Mouse (Mus musculus) spleen, adult 2 months (tissue): Measurements from ENCODE around the gene Tbr1. TPM values are rescaled to one million over a fixed set of nuclear protein-coding genes. Genes with fewer than 3 reads are reported as not detected.

ENCODE experiments used
- DNase-seq, 2 experiments: peaks; one replicate each; pipeline versions ENCODE4 v3.0.0 to v3.0.0-alpha.2; 2012 to 2021; ENCODE audit warnings: low spot score in 2 of 2, low read depth in 1 of 2
- H3K27ac ChIP-seq: fragments of 200-500 bp; 2 replicates; pipeline ENCODE4 v1.5.1; 2012; ENCODE audit warnings: low read length, inconsistent platforms; ENCODE audit not compliant: insufficient read depth
- H3K27me3 ChIP-seq: fragments of 200-500 bp; 2 replicates; pipeline ENCODE4 v1.6.1; 2012; ENCODE audit warnings: mild to moderate bottlenecking, moderate library complexity, low read length, inconsistent platforms; ENCODE audit not compliant: control insufficient read depth, insufficient read depth
- H3K36me3 ChIP-seq: fragments of 200-500 bp; 2 replicates; pipeline ENCODE4 v1.6.1; 2012; ENCODE audit warnings: mild to moderate bottlenecking, low read length, inconsistent platforms; ENCODE audit not compliant: control insufficient read depth, insufficient read depth
- H3K4me1 ChIP-seq: fragments of 200-500 bp; 2 replicates; pipeline ENCODE4 v1.6.1; 2011; ENCODE audit warnings: inconsistent platforms; ENCODE audit not compliant: control insufficient read depth, insufficient read depth, insufficient read length
- H3K4me3 ChIP-seq: fragments of 200-500 bp; 2 replicates; pipeline ENCODE4 v1.5.1; 2011; ENCODE audit warnings: mild to moderate bottlenecking, inconsistent platforms; ENCODE audit not compliant: insufficient read depth, insufficient read length; ENCODE audit errors: extremely low read depth
- CTCF ChIP-seq: fragments of 200-500 bp; IDR thresholded peaks from 2 replicates; pipeline ENCODE4 v1.5.1; 2011; ENCODE audit warnings: mild to moderate bottlenecking, inconsistent platforms; ENCODE audit not compliant: insufficient read depth, insufficient read length, insufficient replicate concordance; ENCODE audit errors: extremely low read depth
- POLR2A ChIP-seq: fragments of 200-500 bp; IDR thresholded peaks from 2 replicates; pipeline ENCODE4 v1.6.1; 2011; ENCODE audit warnings: low read depth, low read length, inconsistent platforms
- WGBS: fragments of 180-500 bp; shearing (Covaris S2); methylation state at CpG from one replicate; pipeline ENCODE4 v1.1.7; 2018; 5-methylcytosine and 5-hydroxymethylcytosine counted together
- polyA plus RNA-seq: library from polyadenylated mRNA; depleted of rRNA; stranded (reverse); fragments of >200 nt; gene quantifications from 2 replicates; pipeline ENCODE4 v1.2.3, GENCODE M21; 2012

The Tbr1 gene
- polyA plus RNA-seq, 1 experiment, result 0.11 TPM

GRCm38 (mm10) chr2:61794960-61795359 lies 7.8 kb upstream of the Tbr1 start:
- no peak overlapping the region for H3K27ac ChIP-seq
- WGBS, result 95% methylated on average over 5 of the region's 5 CpGs
- no peaks in the 10 kb centered on the region for H3K4me1 ChIP-seq
- no peak for DNase-seq
- H3K36me3 ChIP-seq, result peaks cover 3% of the 10 kb centered on the region
- no peaks in the 10 kb centered on the region for H3K27me3 ChIP-seq
- TF ChIP-seq CTCF, result no peak
- no peak for TF ChIP-seq POLR2A
- H3K4me3 ChIP-seq, result no peak overlapping the region

GRCm38 (mm10) chr2:61798048-61798447 lies 4.7 kb upstream of the Tbr1 start:
- no peak overlapping the region for H3K27ac ChIP-seq
- peaks cover 2% of the 10 kb centered on the region; the same call in 1 of the 2 replicates for H3K27me3 ChIP-seq
- no peak for TF ChIP-seq CTCF
- no peak for TF ChIP-seq POLR2A
- H3K4me1 ChIP-seq, result no peaks in the 10 kb centered on the region
- peaks cover 3% of the 10 kb centered on the region for H3K36me3 ChIP-seq
- H3K4me3 ChIP-seq, result no peak overlapping the region
- DNase-seq, result no peak
- 93% methylated on average over 1 of the region's 1 CpGs for WGBS

GRCm38 (mm10) chr2:61803443-61804367 lies 975 bp downstream of the Tbr1 start:
- H3K36me3 ChIP-seq, result no peaks in the 10 kb centered on the region; the same call in 1 of the 2 replicates
- TF ChIP-seq CTCF (no peak), POLR2A (no peak)
- H3K4me1 ChIP-seq, result peaks cover 17% of the 10 kb centered on the region
- H3K27ac ChIP-seq, result no peak overlapping the region
- WGBS, result 7% methylated on average over 29 of the region's 29 CpGs
- H3K4me3 ChIP-seq, result no peak overlapping the region
- H3K27me3 ChIP-seq, result peaks cover 25% of the 10 kb centered on the region
- no peak for DNase-seq

- peaks cover 29% of the 10 kb centered on the region for H3K27me3 ChIP-seq
- no peak for TF ChIP-seq POLR2A
- WGBS, result 6% methylated on average over 10 of the region's 10 CpGs
- no peak overlapping the region for H3K4me3 ChIP-seq
- H3K36me3 ChIP-seq, result no peaks in the 10 kb centered on the region; the same call in 1 of the 2 replicates
- no peak for DNase-seq
- H3K27ac ChIP-seq, result no peak overlapping the region
- H3K4me1 ChIP-seq, result peaks cover 17% of the 10 kb centered on the region
These were observed 1.7 kb downstream of the Tbr1 start for GRCm38 (mm10) chr2:61804382-61804840.

- no peak for DNase-seq
- 6% methylated on average over 39 of the region's 39 CpGs for WGBS
- H3K27ac ChIP-seq, result no peak overlapping the region
- H3K36me3 ChIP-seq, result no peaks in the 10 kb centered on the region; the same call in 1 of the 2 replicates
- TF ChIP-seq CTCF (no peak), POLR2A (no peak)
- H3K4me1 ChIP-seq, result peaks cover 17% of the 10 kb centered on the region
- peaks cover 32% of the 10 kb centered on the region for H3K27me3 ChIP-seq
- peak overlapping the region; percentile 28; the same call in 1 of the 2 replicates for H3K4me3 ChIP-seq
These were observed 2.3 kb downstream of the Tbr1 start for GRCm38 (mm10) chr2:61804841-61805540.

GRCm38 (mm10) chr2:61805541-61806345 lies 3.0 kb downstream of the Tbr1 start:
- Histone ChIP-seq H3K27ac (no peak overlapping the region), H3K4me3 (peak overlapping the region; percentile 28), H3K4me1 (peaks cover 17% of the 10 kb centered on the region), H3K27me3 (peaks cover 38% of the 10 kb centered on the region), H3K36me3 (no peaks in the 10 kb centered on the region)
- 3% methylated on average over 39 of the region's 39 CpGs for WGBS
- no peak for DNase-seq
- TF ChIP-seq CTCF, result no peak
- no peak for TF ChIP-seq POLR2A
